Mouse (Mus musculus): Measurements from ENCODE around the gene Engase. TPM values are rescaled to one million over a fixed set of nuclear protein-coding genes. Genes with fewer than 3 reads are reported as not detected.

Gene Engase
- polyA plus RNA-seq, 1 experiment from 2014 or later: 9.6 TPM

- H3K9me3 ChIP-seq: no peaks in the 10 kb centered on the region
- H3K27ac ChIP-seq: peak overlapping the region; percentile 60
- H3K27me3 ChIP-seq: no peaks in the 10 kb centered on the region
- no peak overlapping the region for H3K4me2 ChIP-seq
- no peaks in the 10 kb centered on the region for H3K36me3 ChIP-seq
- H3K9ac ChIP-seq: no peak overlapping the region
- H3K4me3 ChIP-seq: no peak overlapping the region
- WGBS: 29% methylated on average over 11 of the region's 11 CpGs
- ATAC-seq (ENCODE audit: insufficient number of reproducible peaks, insufficient read depth, low FRiP score, low TSS enrichment, low read depth): no peak
- H3K4me1 ChIP-seq: peaks cover 62% of the 10 kb centered on the region
Measured at GRCm38 (mm10) chr11:118438665-118439414, 37.8 kb upstream of the Engase start.

GRCm38 (mm10) chr11:118442691-118443090, 33.9 kb upstream of the Engase start:
- no peak overlapping the region for H3K27ac ChIP-seq
- H3K4me1 ChIP-seq: peaks cover 47% of the 10 kb centered on the region
- ATAC-seq (ENCODE audit: insufficient number of reproducible peaks, insufficient read depth, low FRiP score, low TSS enrichment, low read depth): no peak
- WGBS: 75% methylated on average over 13 of the region's 13 CpGs
- H3K4me2 ChIP-seq: no peak overlapping the region
- no peak overlapping the region for H3K4me3 ChIP-seq
- H3K27me3 ChIP-seq: no peaks in the 10 kb centered on the region
- H3K9me3 ChIP-seq: no peaks in the 10 kb centered on the region
- H3K36me3 ChIP-seq: peaks cover under 1% of the 10 kb centered on the region; the same call in 1 of the 2 replicates
- no peak overlapping the region for H3K9ac ChIP-seq

GRCm38 (mm10) chr11:118443201-118443970, 33.2 kb upstream of the Engase start:
- no peak overlapping the region for H3K27ac ChIP-seq
- no peaks in the 10 kb centered on the region for H3K9me3 ChIP-seq
- ATAC-seq (ENCODE audit: insufficient number of reproducible peaks, insufficient read depth, low FRiP score, low TSS enrichment, low read depth): no peak
- peaks cover 8% of the 10 kb centered on the region for H3K36me3 ChIP-seq
- no peak overlapping the region for H3K4me2 ChIP-seq
- H3K27me3 ChIP-seq: no peaks in the 10 kb centered on the region
- no peak overlapping the region for H3K4me3 ChIP-seq
- 37% methylated on average over 11 of the region's 11 CpGs for WGBS
- no peak overlapping the region for H3K9ac ChIP-seq
- peaks cover 43% of the 10 kb centered on the region for H3K4me1 ChIP-seq

- peaks cover 26% of the 10 kb centered on the region for H3K4me1 ChIP-seq
- H3K27me3 ChIP-seq: no peaks in the 10 kb centered on the region
- no peak overlapping the region for H3K27ac ChIP-seq
- H3K36me3 ChIP-seq: peaks cover 15% of the 10 kb centered on the region
- no peaks in the 10 kb centered on the region for H3K9me3 ChIP-seq
- no peak overlapping the region for H3K4me2 ChIP-seq
- H3K4me3 ChIP-seq: no peak overlapping the region
- ATAC-seq (ENCODE audit: insufficient number of reproducible peaks, insufficient read depth, low FRiP score, low TSS enrichment, low read depth): no peak
- 4% methylated on average over 3 of the region's 3 CpGs for WGBS
- no peak overlapping the region for H3K9ac ChIP-seq
Measured at GRCm38 (mm10) chr11:118445843-118446242, 30.8 kb upstream of the Engase start.

- WGBS: 27% methylated on average over 4 of the region's 4 CpGs
- Histone ChIP-seq H3K27ac (peak overlapping the region; percentile 64), H3K9me3 (no peaks in the 10 kb centered on the region), H3K36me3 (peaks cover 20% of the 10 kb centered on the region), H3K9ac (0 out of 2 replicates have a peak overlapping the region, but pooled peaks have one; percentile 11), H3K4me1 (peaks cover 26% of the 10 kb centered on the region), H3K27me3 (no peaks in the 10 kb centered on the region), H3K4me3 (no peak overlapping the region), H3K4me2 (no peak overlapping the region)
- ATAC-seq (ENCODE audit: insufficient number of reproducible peaks, insufficient read depth, low FRiP score, low TSS enrichment, low read depth): no peak
Measured at GRCm38 (mm10) chr11:118447346-118447745, 29.3 kb upstream of the Engase start.

- Histone ChIP-seq H3K9ac (no peak overlapping the region), H3K27ac (no peak overlapping the region), H3K9me3 (no peaks in the 10 kb centered on the region), H3K4me3 (no peak overlapping the region), H3K36me3 (peaks cover 20% of the 10 kb centered on the region), H3K4me1 (peaks cover 21% of the 10 kb centered on the region), H3K27me3 (no peaks in the 10 kb centered on the region), H3K4me2 (no peak overlapping the region)
- 87% methylated on average over 8 of the region's 8 CpGs for WGBS
- no peak for ATAC-seq (ENCODE audit: insufficient number of reproducible peaks, insufficient read depth, low FRiP score, low TSS enrichment, low read depth)
Measured at GRCm38 (mm10) chr11:118448385-118448784, 28.2 kb upstream of the Engase start.

- 82% methylated on average over 6 of the region's 6 CpGs for WGBS
- H3K27me3 ChIP-seq: no peaks in the 10 kb centered on the region
- no peak for ATAC-seq (ENCODE audit: insufficient number of reproducible peaks, insufficient read depth, low FRiP score, low TSS enrichment, low read depth)
Measured at GRCm38 (mm10) chr11:118451211-118451610, 25.4 kb upstream of the Engase start.

GRCm38 (mm10) chr11:118452955-118453354, 23.7 kb upstream of the Engase start:
- WGBS: 72% methylated on average over 2 of the region's 2 CpGs
- Histone ChIP-seq H3K27ac (no peak overlapping the region), H3K9me3 (no peaks in the 10 kb centered on the region), H3K4me3 (no peak overlapping the region), H3K36me3 (peaks cover 16% of the 10 kb centered on the region), H3K27me3 (no peaks in the 10 kb centered on the region), H3K4me2 (no peak overlapping the region), H3K4me1 (peaks cover under 1% of the 10 kb centered on the region; the same call in 1 of the 2 replicates), H3K9ac (no peak overlapping the region)
- ATAC-seq (ENCODE audit: insufficient number of reproducible peaks, insufficient read depth, low FRiP score, low TSS enrichment, low read depth): no peak

More at GRCm38 (mm10) chr11:118451211-118451610, 25.4 kb upstream of the Engase start:
- Histone ChIP-seq H3K27ac (no peak overlapping the region), H3K4me2 (no peak overlapping the region), H3K4me3 (no peak overlapping the region), H3K9ac (no peak overlapping the region), H3K9me3 (no peaks in the 10 kb centered on the region), H3K4me1 (peaks cover 13% of the 10 kb centered on the region), H3K36me3 (peaks cover 20% of the 10 kb centered on the region)

GRCm38 (mm10) chr11:118453886-118454671, 22.6 kb upstream of the Engase start:
- 70% methylated on average over 11 of the region's 11 CpGs for WGBS
- Histone ChIP-seq H3K9me3 (no peaks in the 10 kb centered on the region), H3K27ac (no peak overlapping the region), H3K4me2 (no peak overlapping the region), H3K4me1 (peaks cover 3% of the 10 kb centered on the region; the same call in 1 of the 2 replicates), H3K4me3 (no peak overlapping the region), H3K27me3 (no peaks in the 10 kb centered on the region), H3K9ac (no peak overlapping the region), H3K36me3 (peaks cover 5% of the 10 kb centered on the region; the same call in 1 of the 2 replicates)
- ATAC-seq (ENCODE audit: insufficient number of reproducible peaks, insufficient read depth, low FRiP score, low TSS enrichment, low read depth): no peak

- H3K9me3 ChIP-seq: no peaks in the 10 kb centered on the region
- no peaks in the 10 kb centered on the region for H3K27me3 ChIP-seq
- H3K4me3 ChIP-seq: no peak overlapping the region
- H3K4me1 ChIP-seq: peaks cover 7% of the 10 kb centered on the region; the same call in 1 of the 2 replicates
- WGBS: 86% methylated on average over 6 of the region's 6 CpGs
- no peak overlapping the region for H3K4me2 ChIP-seq
- H3K9ac ChIP-seq: no peak overlapping the region
- H3K36me3 ChIP-seq: 0 out of 2 replicates have a peak, but pooled peaks cover 5% of the 10 kb centered on the region
- no peak overlapping the region for H3K27ac ChIP-seq
- ATAC-seq (ENCODE audit: insufficient number of reproducible peaks, insufficient read depth, low FRiP score, low TSS enrichment, low read depth): no peak
Measured at GRCm38 (mm10) chr11:118455788-118456187, 20.8 kb upstream of the Engase start.

- Histone ChIP-seq H3K4me2 (no peak overlapping the region), H3K4me3 (no peak overlapping the region), H3K27ac (no peak overlapping the region), H3K36me3 (no peaks in the 10 kb centered on the region), H3K9ac (no peak overlapping the region), H3K9me3 (no peaks in the 10 kb centered on the region), H3K4me1 (peaks cover 7% of the 10 kb centered on the region; the same call in 1 of the 2 replicates), H3K27me3 (no peaks in the 10 kb centered on the region)
- no peak for ATAC-seq (ENCODE audit: insufficient number of reproducible peaks, insufficient read depth, low FRiP score, low TSS enrichment, low read depth)
- 74% methylated on average over 11 of the region's 11 CpGs for WGBS
Measured at GRCm38 (mm10) chr11:118456937-118457336, 19.7 kb upstream of the Engase start.

All from embryonic facial prominence, embryonic 13.5 days (tissue).